Mouse (Mus musculus): ENCODE measurements around the gene Nup107. TPM values are rescaled to one million over a fixed set of nuclear protein-coding genes. Genes with fewer than 3 reads are reported as not detected.

Nup107 gene
- polyA plus RNA-seq, 1 experiment from 2014 or later, result 82.8 TPM

- H3K27me3 ChIP-seq (ENCODE audit: control insufficient read depth, insufficient read depth, low read length), result no peaks in the 10 kb centered on the region
- no peak overlapping the region for H3K27ac ChIP-seq (ENCODE audit: low read depth, low read length)
- no peak overlapping the region for H3K4me3 ChIP-seq (ENCODE audit: low read depth, low read length)
- DNase-seq (ENCODE audit: low spot score), result no peak
- H3K9me3 ChIP-seq (ENCODE audit: control insufficient read depth, low read length), result no peaks in the 10 kb centered on the region
- H3K4me2 ChIP-seq (replicated peaks; ENCODE audit: low read depth, low read length), result no peak overlapping the region
- ATAC-seq (ENCODE audit: low FRiP score), result no peak
- H3K9ac ChIP-seq (ENCODE audit: low read depth, low read length), result no peak overlapping the region
- no peaks in the 10 kb centered on the region for H3K4me1 ChIP-seq (replicated peaks; ENCODE audit: control insufficient read depth, insufficient read depth, low read length)
- 96% methylated on average over 17 of the region's 17 CpGs for WGBS
- H3K36me3 ChIP-seq (ENCODE audit: control insufficient read depth, insufficient read depth, low read length), result peaks cover 11% of the 10 kb centered on the region; the same call in 1 of the 2 replicates
These were observed 14.8 kb downstream of the Nup107 start for GRCm38 (mm10) chr10:117777501-117778327.

GRCm38 (mm10) chr10:117777103-117777470, 15.4 kb downstream of the Nup107 start:
- Histone ChIP-seq H3K4me2 (replicated peaks; ENCODE audit: low read depth, low read length) (no peak overlapping the region), H3K27ac (ENCODE audit: low read depth, low read length) (no peak overlapping the region), H3K36me3 (ENCODE audit: control insufficient read depth, insufficient read depth, low read length) (peaks cover 10% of the 10 kb centered on the region; the same call in 1 of the 2 replicates), H3K4me3 (ENCODE audit: low read depth, low read length) (no peak overlapping the region), H3K9me3 (ENCODE audit: control insufficient read depth, low read length) (no peaks in the 10 kb centered on the region), H3K27me3 (ENCODE audit: control insufficient read depth, insufficient read depth, low read length) (no peaks in the 10 kb centered on the region), H3K9ac (ENCODE audit: low read depth, low read length) (no peak overlapping the region), H3K4me1 (replicated peaks; ENCODE audit: control insufficient read depth, insufficient read depth, low read length) (no peaks in the 10 kb centered on the region)
- ATAC-seq (ENCODE audit: low FRiP score) (no peak), DNase-seq (ENCODE audit: low spot score) (no peak)
- 90% methylated on average over 3 of the region's 3 CpGs for WGBS

- DNase-seq (ENCODE audit: low spot score) (no peak), ATAC-seq (ENCODE audit: low FRiP score) (no peak)
- Histone ChIP-seq H3K9me3 (ENCODE audit: control insufficient read depth, low read length) (no peaks in the 10 kb centered on the region), H3K9ac (ENCODE audit: low read depth, low read length) (no peak overlapping the region), H3K27me3 (ENCODE audit: control insufficient read depth, insufficient read depth, low read length) (no peaks in the 10 kb centered on the region), H3K36me3 (ENCODE audit: control insufficient read depth, insufficient read depth, low read length) (peaks cover 10% of the 10 kb centered on the region; the same call in 1 of the 2 replicates), H3K4me2 (replicated peaks; ENCODE audit: low read depth, low read length) (no peak overlapping the region), H3K27ac (ENCODE audit: low read depth, low read length) (no peak overlapping the region), H3K4me1 (replicated peaks; ENCODE audit: control insufficient read depth, insufficient read depth, low read length) (no peaks in the 10 kb centered on the region), H3K4me3 (ENCODE audit: low read depth, low read length) (no peak overlapping the region)
- 93% methylated on average over 12 of the region's 12 CpGs for WGBS
These were observed 16.0 kb downstream of the Nup107 start for GRCm38 (mm10) chr10:117776281-117777102.

GRCm38 (mm10) chr10:117775401-117776144, 16.9 kb downstream of the Nup107 start:
- Histone ChIP-seq H3K4me2 (replicated peaks; ENCODE audit: low read depth, low read length) (no peak overlapping the region), H3K36me3 (ENCODE audit: control insufficient read depth, insufficient read depth, low read length) (peaks cover 10% of the 10 kb centered on the region; the same call in 1 of the 2 replicates), H3K9ac (ENCODE audit: low read depth, low read length) (no peak overlapping the region), H3K4me3 (ENCODE audit: low read depth, low read length) (no peak overlapping the region), H3K27ac (ENCODE audit: low read depth, low read length) (no peak overlapping the region), H3K27me3 (ENCODE audit: control insufficient read depth, insufficient read depth, low read length) (no peaks in the 10 kb centered on the region), H3K4me1 (replicated peaks; ENCODE audit: control insufficient read depth, insufficient read depth, low read length) (no peaks in the 10 kb centered on the region), H3K9me3 (ENCODE audit: control insufficient read depth, low read length) (no peaks in the 10 kb centered on the region)
- ATAC-seq (ENCODE audit: low FRiP score), result no peak
- 90% methylated on average over 6 of the region's 6 CpGs for WGBS
- DNase-seq (ENCODE audit: low spot score), result no peak

- WGBS, result 96% methylated on average over 1 of the region's 1 CpGs
- Histone ChIP-seq H3K36me3 (ENCODE audit: control insufficient read depth, insufficient read depth, low read length) (peaks cover 8% of the 10 kb centered on the region; the same call in 1 of the 2 replicates), H3K9ac (ENCODE audit: low read depth, low read length) (no peak overlapping the region), H3K4me1 (replicated peaks; ENCODE audit: control insufficient read depth, insufficient read depth, low read length) (no peaks in the 10 kb centered on the region), H3K4me2 (replicated peaks; ENCODE audit: low read depth, low read length) (no peak overlapping the region), H3K4me3 (ENCODE audit: low read depth, low read length) (no peak overlapping the region), H3K9me3 (ENCODE audit: control insufficient read depth, low read length) (no peaks in the 10 kb centered on the region), H3K27ac (ENCODE audit: low read depth, low read length) (no peak overlapping the region), H3K27me3 (ENCODE audit: control insufficient read depth, insufficient read depth, low read length) (no peaks in the 10 kb centered on the region)
- no peak for ATAC-seq (ENCODE audit: low FRiP score)
- DNase-seq (ENCODE audit: low spot score), result no peak
These were observed 17.7 kb downstream of the Nup107 start for GRCm38 (mm10) chr10:117774817-117775120.

- ATAC-seq (ENCODE audit: low FRiP score) (no peak), DNase-seq (ENCODE audit: low spot score) (no peak)
- Histone ChIP-seq H3K4me3 (ENCODE audit: low read depth, low read length) (no peak overlapping the region), H3K4me2 (replicated peaks; ENCODE audit: low read depth, low read length) (no peak overlapping the region), H3K36me3 (ENCODE audit: control insufficient read depth, insufficient read depth, low read length) (peaks cover 8% of the 10 kb centered on the region; the same call in 1 of the 2 replicates), H3K9me3 (ENCODE audit: control insufficient read depth, low read length) (no peaks in the 10 kb centered on the region), H3K9ac (ENCODE audit: low read depth, low read length) (no peak overlapping the region), H3K4me1 (replicated peaks; ENCODE audit: control insufficient read depth, insufficient read depth, low read length) (no peaks in the 10 kb centered on the region), H3K27ac (ENCODE audit: low read depth, low read length) (no peak overlapping the region), H3K27me3 (ENCODE audit: control insufficient read depth, insufficient read depth, low read length) (no peaks in the 10 kb centered on the region)
- 95% methylated on average over 22 of the region's 22 CpGs for WGBS
These were observed 18.3 kb downstream of the Nup107 start for GRCm38 (mm10) chr10:117774011-117774816.

GRCm38 (mm10) chr10:117773106-117773720, 19.3 kb downstream of the Nup107 start:
- ATAC-seq (ENCODE audit: low FRiP score), result no peak
- H3K27ac ChIP-seq (ENCODE audit: low read depth, low read length), result no peak overlapping the region
- no peaks in the 10 kb centered on the region for H3K4me1 ChIP-seq (replicated peaks; ENCODE audit: control insufficient read depth, insufficient read depth, low read length)
- no peak overlapping the region for H3K9ac ChIP-seq (ENCODE audit: low read depth, low read length)
- no peaks in the 10 kb centered on the region for H3K9me3 ChIP-seq (ENCODE audit: control insufficient read depth, low read length)
- no peak overlapping the region for H3K4me3 ChIP-seq (ENCODE audit: low read depth, low read length)
- no peaks in the 10 kb centered on the region for H3K27me3 ChIP-seq (ENCODE audit: control insufficient read depth, insufficient read depth, low read length)
- 94% methylated on average over 7 of the region's 7 CpGs for WGBS
- H3K4me2 ChIP-seq (replicated peaks; ENCODE audit: low read depth, low read length), result no peak overlapping the region
- DNase-seq (ENCODE audit: low spot score), result no peak
- H3K36me3 ChIP-seq (ENCODE audit: control insufficient read depth, insufficient read depth, low read length), result peaks cover 8% of the 10 kb centered on the region; the same call in 1 of the 2 replicates
